Mouse (Mus musculus): ENCODE data around the gene Atpif1. TPM values are rescaled to one million over a fixed set of nuclear protein-coding genes. Genes with fewer than 3 reads are reported as not detected.
"Not testable (repeated sequence)": the region's sequence is repeated elsewhere in the genome, so short reads cannot be mapped to it uniquely, and the experiment has no call there.

The Atpif1 gene
- polyA plus RNA-seq, 1 experiment from 2014 or later, result 2,000 TPM

DNA sequence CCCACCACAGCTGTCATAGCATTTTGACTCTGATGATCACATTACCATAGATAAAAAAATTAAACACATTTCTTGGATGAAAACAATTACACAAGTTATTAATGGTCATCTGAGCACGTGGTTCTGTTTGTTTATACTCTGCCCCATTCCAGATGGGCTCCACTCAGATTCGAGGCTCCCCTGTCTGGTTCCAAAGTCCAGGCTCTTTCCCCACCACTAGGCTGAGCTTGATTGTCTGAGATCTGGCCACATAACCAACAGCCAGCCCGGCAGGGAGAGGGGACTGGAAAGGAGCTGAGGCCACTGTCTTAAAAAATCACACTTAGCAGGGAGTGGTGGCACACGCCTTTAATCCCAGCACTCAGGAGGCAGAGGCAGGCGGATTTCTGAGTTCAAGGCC is 48.6 kb downstream of the Atpif1 start:
- no peaks in the 10 kb centered on the region for H3K4me1 ChIP-seq
- H3K9ac ChIP-seq, result no peak overlapping the region
- no peak for ATAC-seq
- no peak overlapping the region for H3K4me3 ChIP-seq
- 55% methylated on average over 5 of the region's 5 CpGs for WGBS (ENCODE audit: insufficient replicate concordance)
- no peak overlapping the region for H3K4me2 ChIP-seq
- no peak overlapping the region for H3K27ac ChIP-seq
- no peaks in the 10 kb centered on the region for H3K27me3 ChIP-seq (replicated peaks)
- H3K9me3 ChIP-seq (replicated peaks), result no peaks in the 10 kb centered on the region
- no peaks in the 10 kb centered on the region for H3K36me3 ChIP-seq

DNA sequence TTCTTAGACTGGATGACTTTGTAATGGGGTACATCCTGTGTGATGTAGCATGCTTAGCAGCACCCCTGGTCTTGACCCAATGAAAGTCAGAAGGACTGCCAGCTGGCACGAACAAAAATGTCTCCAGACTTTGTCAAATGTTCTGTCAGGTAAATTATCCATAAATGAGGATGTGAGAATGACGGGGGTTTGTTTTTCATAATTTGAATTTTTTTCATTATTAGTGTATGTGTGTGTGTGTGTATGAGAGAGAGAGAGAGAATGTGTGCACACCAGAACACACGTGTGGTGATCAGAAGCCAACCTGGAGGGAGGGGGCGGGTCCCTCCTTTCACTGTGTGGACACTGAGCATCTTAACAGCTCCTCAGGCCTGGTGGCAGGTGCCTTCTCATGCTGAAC is 49.2 kb downstream of the Atpif1 start:
- no peak for ATAC-seq
- peaks cover 2% of the 10 kb centered on the region; the same call in 1 of the 2 replicates for H3K4me1 ChIP-seq
- H3K9ac ChIP-seq, result no peak overlapping the region
- 74% methylated on average over 4 of the region's 4 CpGs for WGBS (ENCODE audit: insufficient replicate concordance)
- H3K36me3 ChIP-seq, result no peaks in the 10 kb centered on the region
- no peak overlapping the region for H3K4me2 ChIP-seq
- no peaks in the 10 kb centered on the region for H3K9me3 ChIP-seq (replicated peaks)
- no peaks in the 10 kb centered on the region for H3K27me3 ChIP-seq (replicated peaks)
- H3K4me3 ChIP-seq, result no peak overlapping the region
- no peak overlapping the region for H3K27ac ChIP-seq

DNA sequence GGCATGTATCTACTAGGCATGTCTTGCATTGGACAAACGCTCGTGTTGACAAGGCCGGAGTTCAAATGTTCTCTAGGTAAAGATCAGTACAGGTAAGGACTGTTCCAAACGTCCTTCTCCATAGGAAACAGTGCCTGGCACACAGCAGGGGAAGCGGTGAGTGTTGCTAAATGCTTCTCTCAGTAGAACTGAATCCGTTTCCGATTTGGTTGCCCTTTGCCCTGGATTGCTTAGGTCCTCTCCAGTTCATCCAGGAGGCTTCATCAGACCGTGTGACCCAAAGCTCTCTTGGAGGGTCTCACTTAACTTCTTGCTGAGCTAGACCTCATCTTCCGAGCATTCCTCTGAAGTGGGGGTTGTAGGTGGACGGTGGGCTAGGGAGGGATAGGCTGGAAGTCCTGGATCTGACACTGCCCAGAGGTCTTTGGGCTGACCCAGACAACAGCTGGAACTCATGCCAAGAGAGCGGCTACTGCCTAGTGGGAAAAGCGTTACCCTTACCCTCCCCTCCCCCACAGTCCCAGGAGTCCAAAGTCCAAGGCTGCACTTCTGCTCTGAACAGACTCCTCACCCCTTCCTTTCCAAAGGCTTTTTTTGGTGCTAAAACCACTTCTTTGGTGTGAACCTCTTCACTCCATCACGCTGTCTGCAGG is 50.4 kb downstream of the Atpif1 start:
- no peak for ATAC-seq
- no peaks in the 10 kb centered on the region for H3K27me3 ChIP-seq (replicated peaks)
- no peak overlapping the region for H3K4me3 ChIP-seq
- no peak overlapping the region for H3K4me2 ChIP-seq
- H3K4me1 ChIP-seq, result peaks cover 5% of the 10 kb centered on the region; the same call in 1 of the 2 replicates
- H3K27ac ChIP-seq, result peak overlapping the region; percentile 43
- WGBS (ENCODE audit: insufficient replicate concordance), result 62% methylated on average over 13 of the region's 13 CpGs
- H3K9ac ChIP-seq, result no peak overlapping the region
- no peaks in the 10 kb centered on the region for H3K9me3 ChIP-seq (replicated peaks)
- no peaks in the 10 kb centered on the region for H3K36me3 ChIP-seq

DNA sequence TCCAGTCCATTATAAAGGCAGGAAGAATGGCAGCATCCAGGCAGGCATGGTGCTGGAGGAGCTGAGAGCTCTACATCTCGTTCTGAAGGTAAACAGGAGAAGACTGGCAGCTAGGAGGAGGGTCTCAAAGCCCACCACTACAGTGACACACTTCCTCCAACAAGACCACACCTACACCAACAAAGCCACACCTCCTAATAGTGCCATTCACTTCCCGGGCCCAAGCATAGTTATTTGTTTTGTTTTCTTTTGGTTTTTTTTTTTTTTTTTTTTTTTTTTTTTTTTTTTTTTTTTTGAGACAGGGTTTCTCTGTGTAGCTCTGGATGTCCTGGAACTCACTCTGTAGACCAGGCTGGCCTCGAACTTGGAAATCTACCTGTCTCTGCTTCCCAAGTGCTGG is 51.4 kb downstream of the Atpif1 start:
- ATAC-seq; H3K27me3 ChIP-seq (replicated peaks); H3K27ac ChIP-seq; H3K36me3 ChIP-seq; H3K4me1 ChIP-seq; H3K4me3 ChIP-seq; H3K4me2 ChIP-seq; H3K9me3 ChIP-seq (replicated peaks); H3K9ac ChIP-seq: not testable (repeated sequence)
- WGBS (ENCODE audit: insufficient replicate concordance), result 62% methylated on average over 3 of the region's 3 CpGs

Other genes starting within 250 kb of the Atpif1 start
- gene Rab42, start 230.3 kb downstream of the Atpif1 start, polyA plus RNA-seq (2016; fragmentation: Nextera tagmentation; extraction: Ambion mirVana), result 0.61 and 1.0 TPM in 2 replicates
- gene Trnau1ap, start 204.1 kb downstream of the Atpif1 start, polyA plus RNA-seq (2016; fragmentation: Nextera tagmentation; extraction: Ambion mirVana), result 48.2 and 50.8 TPM in 2 replicates
- gene Rcc1, start 180.1 kb downstream of the Atpif1 start, polyA plus RNA-seq (2016; fragmentation: Nextera tagmentation; extraction: Ambion mirVana), result 91.9 and 102 TPM in 2 replicates
- gene Phactr4, start 111.2 kb downstream of the Atpif1 start, polyA plus RNA-seq (2016; fragmentation: Nextera tagmentation; extraction: Ambion mirVana), result 14.4 and 14.5 TPM in 2 replicates
- gene Med18, start 69.7 kb downstream of the Atpif1 start, polyA plus RNA-seq (2016; fragmentation: Nextera tagmentation; extraction: Ambion mirVana), result 19.4 and 21.2 TPM in 2 replicates
- 9.3 and 10.6 TPM in 2 replicates for gene Sesn2, start 23.2 kb downstream of the Atpif1 start, polyA plus RNA-seq (2016; fragmentation: Nextera tagmentation; extraction: Ambion mirVana)
- gene Dnajc8, start 1.9 kb upstream of the Atpif1 start, polyA plus RNA-seq (2016; fragmentation: Nextera tagmentation; extraction: Ambion mirVana), result 143 and 148 TPM in 2 replicates
- gene Ptafr, start 30.4 kb upstream of the Atpif1 start, polyA plus RNA-seq (2016; fragmentation: Nextera tagmentation; extraction: Ambion mirVana), result 0.77 and 0.94 TPM in 2 replicates
- gene Eya3, start 105.3 kb upstream of the Atpif1 start, polyA plus RNA-seq (2016; fragmentation: Nextera tagmentation; extraction: Ambion mirVana), result 21.1 and 25.6 TPM in 2 replicates
- gene Xkr8, start 198.9 kb upstream of the Atpif1 start, polyA plus RNA-seq (2016; fragmentation: Nextera tagmentation; extraction: Ambion mirVana), result 3.6 and 4.0 TPM in 2 replicates
- 1.9 and 2.0 TPM in 2 replicates for gene Smpdl3b, start 223.6 kb upstream of the Atpif1 start, polyA plus RNA-seq (2016; fragmentation: Nextera tagmentation; extraction: Ambion mirVana)
- gene Rpa2, start 234.7 kb upstream of the Atpif1 start, polyA plus RNA-seq (2016; fragmentation: Nextera tagmentation; extraction: Ambion mirVana), result 123 and 128 TPM in 2 replicates

All from liver, embryonic 12.5 days (tissue).